Mouse (Mus musculus): ENCODE measurements around the gene Esr1. TPM values are rescaled to one million over a fixed set of nuclear protein-coding genes. Genes with fewer than 3 reads are reported as not detected.

Gene Esr1
- total RNA-seq (2021) = 10 to 100 TPM; 30.6 to 46.5 TPM
- long read RNA-seq, experiment 1, partial matches to known transcripts = 4 of 8 reads
- long read RNA-seq, experiment 1, other reads (novel, unspliced or antisense) = 3 of 8 reads
- long read RNA-seq, experiment 2, full-length matches to known transcripts = 2 of 6 reads
- long read RNA-seq, experiment 2, partial matches to known transcripts = 1 of 6 reads
- long read RNA-seq, experiment 2, other reads (novel, unspliced or antisense) = 3 of 6 reads

DNA sequence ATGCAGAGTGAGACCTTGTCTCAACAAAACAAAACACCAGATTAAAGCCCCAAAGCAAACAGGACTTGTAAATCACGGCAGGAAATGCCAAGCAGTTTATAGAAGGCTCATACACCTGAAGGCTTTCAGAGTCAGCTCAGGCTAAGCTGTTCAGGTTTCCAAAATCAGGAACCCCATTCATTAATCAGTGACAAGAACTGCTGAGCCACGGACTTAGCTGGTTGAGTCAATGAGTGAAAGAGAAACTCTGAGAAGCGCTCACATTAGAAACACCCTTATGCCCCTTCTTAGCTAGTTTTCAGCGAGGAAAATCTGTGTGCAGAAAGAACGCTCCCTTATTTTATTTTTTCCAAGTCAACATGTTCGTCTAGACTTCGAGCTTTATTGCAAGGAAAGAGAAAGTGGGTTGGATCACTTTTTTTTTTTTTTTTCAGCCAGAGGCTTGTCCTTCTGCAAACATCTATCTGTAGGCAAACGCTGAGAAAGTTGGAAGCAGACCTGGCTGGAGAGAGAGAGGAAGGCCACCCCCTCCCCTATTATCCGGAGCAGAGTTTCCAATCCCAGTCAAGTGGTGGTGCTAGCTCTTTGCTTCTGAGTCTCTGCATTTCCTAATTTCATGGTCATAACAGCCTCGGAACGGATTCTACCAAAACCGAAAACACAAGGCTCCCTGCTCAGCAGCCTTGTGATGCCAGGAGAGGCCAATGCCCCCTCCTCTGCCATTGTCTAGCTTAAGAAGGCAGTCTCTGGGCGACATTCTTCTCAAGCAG lies at the start of gene Esr1:
TSS of gene Esr1 (plus strand) at position 208 of the 770 bp plus-strand sequence.
- Histone ChIP-seq H3K27ac (peak within 1 kb of the TSS; percentile 90), H3K4me3 (peak within 1 kb of the TSS; percentile 80)
- TF ChIP-seq CTCF (IDR thresholded peaks at IDR 0.05) = peak; percentile 55
- peak; percentile 45 for DNase-seq
- intact Hi-C loops (cut with DNase I) = loop anchor here (5.0 kb wide), 1 partner anchor 456 kb away; the partner anchor contains the start of gene Gm10097

DNA sequence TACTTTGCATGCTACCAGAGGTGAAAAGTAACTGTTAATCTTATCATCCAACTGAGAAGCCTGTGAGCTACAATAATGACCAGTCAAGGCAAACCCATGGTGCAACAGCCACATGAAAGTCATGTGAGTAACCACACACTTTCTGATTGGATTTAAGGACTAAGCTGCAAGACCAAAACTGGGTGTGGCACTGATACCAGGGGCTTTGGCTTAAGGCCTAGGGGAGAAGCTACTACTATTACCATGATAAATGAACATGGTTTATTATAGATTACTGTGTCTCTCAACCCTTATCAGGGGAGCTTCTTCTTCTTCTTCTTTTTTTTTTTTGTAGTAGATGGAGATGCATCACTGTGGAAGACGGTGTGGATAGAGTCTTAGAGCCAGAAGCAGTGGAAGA lies 46.2 kb upstream of the Esr1 start:
- Histone ChIP-seq H3K4me3 (no peak overlapping the region), H3K27ac (no peak overlapping the region)
- no peak for TF ChIP-seq CTCF (IDR thresholded peaks at IDR 0.05)
- no peak for DNase-seq
- intact Hi-C loops (cut with DNase I) = no loop called here

DNA sequence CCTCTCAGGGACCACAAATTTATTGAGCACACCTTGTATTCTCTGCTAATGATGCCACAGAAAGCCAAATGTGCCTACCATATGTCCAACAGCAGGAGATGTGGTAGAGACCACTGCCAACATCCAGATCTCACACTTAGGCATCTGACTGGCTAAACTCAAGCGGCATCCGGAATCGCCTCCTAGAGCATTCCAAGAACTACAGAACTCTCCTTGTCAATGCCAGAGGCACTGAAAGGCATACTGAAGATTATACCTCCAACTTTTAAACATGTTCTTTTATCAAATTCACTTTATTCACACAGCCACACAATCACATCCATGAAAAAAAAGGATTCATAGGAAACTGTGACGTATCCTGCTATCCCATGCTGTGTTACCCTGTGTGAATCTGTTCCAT lies 40.6 kb upstream of the Esr1 start:
- intact Hi-C loops (cut with DNase I) = no loop called here
- TF ChIP-seq CTCF (IDR thresholded peaks at IDR 0.05) = no peak
- DNase-seq = no peak
- no peak overlapping the region for H3K4me3 ChIP-seq
- H3K27ac ChIP-seq = no peak overlapping the region

DNA sequence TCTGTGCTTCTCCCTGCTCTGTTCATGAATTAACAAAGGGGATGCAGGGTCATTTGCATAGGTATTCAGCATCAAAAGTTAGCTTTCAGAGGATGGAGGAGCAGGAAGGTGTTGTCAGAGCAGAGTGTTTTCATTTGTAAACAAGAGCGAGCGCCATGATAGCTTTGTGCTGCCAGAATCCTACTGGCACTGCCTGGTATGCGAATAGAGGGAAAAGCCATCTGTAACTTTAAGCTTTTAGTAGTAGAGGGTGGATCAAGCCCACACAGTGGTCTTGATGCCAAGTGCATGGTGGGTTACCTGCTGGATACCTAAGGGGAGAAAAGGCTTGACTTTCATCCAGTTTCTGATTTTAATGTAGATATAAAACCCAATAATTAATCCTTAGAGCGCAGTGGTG lies 40.1 kb upstream of the Esr1 start:
- DNase-seq = no peak
- H3K27ac ChIP-seq = no peak overlapping the region
- H3K4me3 ChIP-seq = no peak overlapping the region
- no peak for TF ChIP-seq CTCF (IDR thresholded peaks at IDR 0.05)
- intact Hi-C loops (cut with DNase I) = no loop called here

DNA sequence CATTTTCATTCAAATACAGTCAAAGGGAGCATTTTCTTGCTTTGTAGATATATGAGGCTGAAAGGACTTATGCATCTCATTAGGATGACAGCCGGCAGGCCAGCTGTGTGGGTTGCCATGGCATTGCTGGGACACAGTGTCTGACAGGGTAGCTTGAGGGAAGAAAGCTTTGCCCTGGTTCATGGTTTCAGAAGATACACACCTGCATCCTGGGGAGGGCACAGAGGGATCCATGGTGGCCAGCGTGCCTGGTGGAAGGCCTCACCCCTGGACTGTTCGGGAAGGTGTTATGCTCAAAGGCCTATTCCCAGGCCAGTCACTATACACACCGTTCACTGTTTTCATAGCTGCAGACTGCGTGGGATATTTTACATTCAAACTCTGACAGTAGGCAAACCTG lies 29.5 kb upstream of the Esr1 start:
- TF ChIP-seq CTCF (IDR thresholded peaks at IDR 0.05) = no peak
- intact Hi-C loops (cut with DNase I) = no loop called here
- H3K4me3 ChIP-seq = no peak overlapping the region
- DNase-seq = no peak
- no peak overlapping the region for H3K27ac ChIP-seq

DNA sequence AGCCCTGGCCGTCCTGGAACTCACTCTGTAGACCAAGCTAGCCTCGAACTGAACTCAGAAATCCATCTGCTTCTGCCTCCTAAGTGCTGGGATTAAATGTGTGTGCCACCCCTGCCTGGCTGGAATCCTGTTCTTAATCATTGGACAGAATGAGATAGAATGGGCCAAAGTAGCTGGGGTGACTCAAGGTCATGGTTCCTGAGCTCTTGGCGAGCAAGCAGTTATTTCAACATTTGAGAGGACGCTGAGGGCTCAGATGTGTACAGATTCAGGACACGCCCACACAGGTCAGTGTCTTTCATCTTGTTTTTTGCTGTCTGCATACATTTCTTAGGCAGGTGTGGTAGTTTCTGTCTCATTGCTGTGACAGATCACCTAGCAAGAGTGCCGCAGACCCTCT lies 24.7 kb upstream of the Esr1 start:
- TF ChIP-seq CTCF (IDR thresholded peaks at IDR 0.05) = no peak
- no peak for DNase-seq

DNA sequence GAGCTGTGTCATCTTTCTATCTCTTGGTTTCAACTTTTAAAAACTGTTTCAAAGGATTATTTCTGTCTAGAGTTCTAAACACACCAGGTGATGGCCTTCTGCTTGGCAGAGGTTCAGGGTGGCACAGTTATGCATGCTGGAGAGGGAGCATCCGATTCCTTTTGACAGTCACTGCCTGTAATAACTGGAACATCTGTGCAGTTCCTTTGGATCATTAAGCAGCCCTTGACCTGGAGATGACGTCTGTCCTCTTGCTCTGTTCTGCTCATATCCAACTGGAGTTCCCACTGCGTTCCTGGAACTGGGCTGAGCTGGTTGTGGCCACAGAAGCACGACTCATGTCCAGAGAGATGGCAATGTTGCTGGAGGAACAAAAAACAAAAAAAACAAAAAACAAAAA lies 21.8 kb upstream of the Esr1 start:
- Histone ChIP-seq H3K4me3 (no peak overlapping the region), H3K27ac (no peak overlapping the region)
- TF ChIP-seq CTCF (IDR thresholded peaks at IDR 0.05) = no peak
- DNase-seq = no peak
- intact Hi-C loops (cut with DNase I) = no loop called here

More for the DNA sequence above, 24.7 kb upstream of the Esr1 start:
- intact Hi-C loops (cut with DNase I) = no loop called here
- Histone ChIP-seq H3K4me3 (no peak overlapping the region), H3K27ac (no peak overlapping the region)

DNA sequence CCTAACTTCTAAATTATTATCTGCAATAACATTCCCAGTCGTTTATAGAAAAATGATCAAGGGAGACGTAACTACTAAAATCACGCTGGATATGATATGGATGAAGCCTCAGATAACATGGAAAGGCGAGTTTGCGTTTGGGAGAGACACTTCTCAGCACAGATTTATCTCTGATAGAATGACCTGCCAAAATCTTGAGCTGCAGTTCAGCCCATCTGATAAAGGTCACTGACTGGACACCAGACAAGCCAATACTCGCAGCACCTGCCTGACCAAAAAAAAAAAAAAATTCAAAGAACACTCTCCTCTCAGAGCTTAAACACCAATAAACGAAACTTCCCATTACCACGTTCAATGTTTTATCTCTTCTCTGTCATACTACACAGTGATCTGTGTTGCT lies 20.4 kb upstream of the Esr1 start:
- TF ChIP-seq CTCF (IDR thresholded peaks at IDR 0.05) = no peak
- H3K27ac ChIP-seq = no peak overlapping the region
- intact Hi-C loops (cut with DNase I) = no loop called here
- no peak overlapping the region for H3K4me3 ChIP-seq
- DNase-seq = no peak

DNA sequence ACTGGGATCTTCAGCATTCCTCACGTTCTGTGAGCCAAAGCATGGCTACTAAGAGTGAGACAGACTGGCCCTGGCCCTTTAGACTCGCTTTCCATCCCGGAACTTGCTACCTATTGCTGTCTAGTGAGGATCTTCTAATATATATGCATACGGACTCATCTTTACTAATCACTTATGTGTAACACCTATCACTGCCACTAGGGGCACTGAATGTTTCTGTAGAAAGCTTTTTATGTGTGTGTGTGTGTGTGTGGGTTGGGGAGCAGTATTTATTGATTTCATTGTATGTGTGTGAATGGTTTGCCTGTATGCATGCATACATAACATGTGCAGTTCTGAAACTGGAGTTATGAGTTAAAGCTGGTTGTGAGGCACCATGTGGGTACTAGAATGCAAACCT lies 17.6 kb upstream of the Esr1 start:
- no peak overlapping the region for H3K4me3 ChIP-seq
- peak; percentile 51 for TF ChIP-seq CTCF (IDR thresholded peaks at IDR 0.05)
- H3K27ac ChIP-seq = no peak overlapping the region
- intact Hi-C loops (cut with DNase I) = no loop called here
- no peak for DNase-seq

DNA sequence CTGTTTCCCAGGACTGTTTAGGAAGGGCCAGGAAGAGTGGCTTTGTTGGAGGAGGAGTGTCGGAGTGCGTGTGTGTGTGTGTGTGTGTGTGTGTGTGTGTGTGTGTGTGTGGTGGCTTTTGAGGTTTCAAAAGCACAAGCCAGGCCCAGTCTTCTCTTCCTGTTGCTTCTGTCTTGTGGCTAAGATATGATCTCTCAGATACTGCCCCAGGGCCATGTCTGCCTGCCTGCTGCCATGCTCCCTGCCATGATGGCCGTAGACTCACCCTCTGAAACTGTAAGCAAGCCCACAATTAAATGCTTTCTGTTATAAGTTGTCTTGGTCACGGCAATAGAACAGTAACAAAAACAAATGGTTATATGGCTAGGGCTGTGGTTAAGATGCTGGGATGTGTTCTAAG lies 14.2 kb upstream of the Esr1 start:
- DNase-seq = no peak
- intact Hi-C loops (cut with DNase I) = loop anchor here (5.0 kb wide), 1 partner anchor 475 kb away; no protein-coding TSS in a partner anchor

DNA sequence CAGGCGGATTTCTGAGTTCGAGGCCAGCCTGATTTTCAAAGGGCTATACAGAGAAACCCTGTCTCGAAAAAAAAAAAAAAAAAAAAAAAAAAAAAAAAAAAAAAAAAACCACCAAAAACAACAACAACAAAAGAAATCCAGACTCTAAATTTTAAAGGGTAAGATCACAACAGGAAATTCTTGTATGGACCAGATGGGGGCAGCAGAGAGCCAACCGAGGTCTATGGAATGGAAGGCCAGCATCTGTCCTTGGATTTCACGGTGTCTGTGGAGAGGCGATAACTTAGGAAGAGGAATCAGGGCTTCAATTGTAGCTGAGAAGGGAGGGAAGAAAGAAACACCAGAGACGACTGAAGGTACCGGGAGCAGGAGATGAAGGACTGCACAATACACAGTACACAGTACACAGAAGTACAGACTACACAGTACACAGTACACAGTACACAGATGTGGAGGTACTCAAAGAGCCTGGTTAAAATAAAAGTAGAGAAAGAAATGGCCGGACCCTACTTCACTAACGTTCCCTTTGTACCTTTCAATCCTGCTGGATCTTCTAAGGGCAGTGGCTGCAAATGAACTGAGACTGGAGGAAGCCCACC lies 13.1 kb upstream of the Esr1 start:
- Histone ChIP-seq H3K4me3 (no peak overlapping the region), H3K27ac (no peak overlapping the region)
- intact Hi-C loops (cut with DNase I) = loop anchor here (5.0 kb wide), 1 partner anchor 474 kb away; no protein-coding TSS in a partner anchor
- DNase-seq = peak; percentile 71
- TF ChIP-seq CTCF (IDR thresholded peaks at IDR 0.05) = peak; percentile 74

More for the DNA sequence above, 14.2 kb upstream of the Esr1 start:
- no peak overlapping the region for H3K4me3 ChIP-seq
- no peak overlapping the region for H3K27ac ChIP-seq
- no peak for TF ChIP-seq CTCF (IDR thresholded peaks at IDR 0.05)

DNA sequence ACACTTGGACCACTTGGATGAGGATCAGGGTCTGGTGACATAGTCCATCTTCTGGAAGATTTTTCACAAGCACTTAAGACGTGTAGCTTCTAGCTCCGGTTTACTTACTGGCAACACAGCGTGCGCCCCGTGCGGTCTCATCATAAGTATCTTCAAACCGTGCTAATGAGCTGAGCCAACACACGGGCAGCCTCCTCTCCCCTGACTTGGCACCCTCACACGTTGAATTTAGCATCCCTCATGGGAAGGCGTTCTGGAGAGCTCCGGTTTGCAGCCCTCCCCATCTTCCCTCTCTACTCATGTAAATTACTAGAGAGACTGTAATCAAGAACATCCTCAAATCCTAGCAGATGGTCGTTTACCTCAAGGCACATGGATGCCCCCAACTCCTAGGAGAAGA lies 12.5 kb upstream of the Esr1 start:
- Histone ChIP-seq H3K4me3 (no peak overlapping the region), H3K27ac (no peak overlapping the region)
- no peak for TF ChIP-seq CTCF (IDR thresholded peaks at IDR 0.05)
- DNase-seq = no peak
- intact Hi-C loops (cut with DNase I) = loop anchor here (5.0 kb wide), 1 partner anchor 473 kb away; no protein-coding TSS in a partner anchor

DNA sequence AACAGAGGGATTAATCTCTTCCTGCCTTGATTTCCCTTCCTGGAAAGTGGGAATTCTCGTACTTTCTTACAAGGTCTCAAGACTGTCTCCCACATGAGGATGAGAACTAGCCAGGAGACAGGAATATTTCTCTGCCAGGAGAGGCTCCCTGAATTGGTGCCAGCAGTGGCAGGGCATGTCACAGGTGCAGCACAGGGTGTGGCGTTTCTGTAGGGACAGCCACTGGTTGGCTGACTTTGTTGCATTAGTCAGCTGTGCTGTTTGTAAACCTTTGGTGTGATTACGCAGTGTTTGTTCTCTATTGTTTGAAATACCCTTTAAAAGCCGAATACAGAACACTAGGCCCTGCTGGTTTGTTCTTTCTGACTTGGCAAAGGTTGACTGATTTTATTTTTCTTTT lies 11.8 kb upstream of the Esr1 start:
- Histone ChIP-seq H3K27ac (no peak overlapping the region), H3K4me3 (no peak overlapping the region)
- TF ChIP-seq CTCF (IDR thresholded peaks at IDR 0.05) = no peak
- DNase-seq = no peak
- intact Hi-C loops (cut with DNase I) = loop anchor here (5.0 kb wide), 1 partner anchor 473 kb away; no protein-coding TSS in a partner anchor

Measured in gastrocnemius, adult 2 months (tissue).